Mouse (Mus musculus) megakaryocyte progenitor cell, adult 5-6 weeks (primary cell): ENCODE measurements around the gene Myoz1. TPM values are rescaled to one million over a fixed set of nuclear protein-coding genes. Genes with fewer than 3 reads are reported as not detected.

ENCODE experiments used
- ATAC-seq: replicated peaks from 2 replicates; pipeline ENCODE4 v1.8.0; 2016; ENCODE audit warnings: mild to moderate bottlenecking, moderate TSS enrichment, inconsistent platforms; ENCODE audit not compliant: poor library complexity
- total RNA-seq, 2 experiments: library from RNA; stranded (forward) in 1 of 2; stranded (reverse) in 1 of 2; fragments of 157-497, 149-512 nt in 1 of 2; fragments of 200-1000 nt in 1 of 2; gene quantifications; 2 replicates each; pipeline versions ENCODE4 v1.2.3 to v1.2.4; 2015 to 2017

The Myoz1 gene
- total RNA-seq, 2 experiments from 2014 or later = not detected

DNA sequence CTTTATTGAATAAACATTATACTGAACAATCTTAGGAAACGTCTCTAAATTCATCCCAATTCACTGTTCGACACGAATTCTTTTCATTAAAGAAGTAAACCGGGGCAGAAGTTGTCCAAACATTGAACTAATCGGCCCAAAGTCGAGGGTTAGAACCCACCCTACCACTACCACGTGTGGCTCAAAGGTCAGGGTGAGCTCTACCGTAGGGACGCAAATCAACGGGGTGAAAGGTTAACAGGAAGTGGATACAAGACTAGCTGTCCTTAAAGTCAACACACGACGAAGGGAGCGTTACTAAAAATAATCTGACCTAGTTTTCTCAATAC lies 17.4 kb upstream of the Myoz1 start:
- ATAC-seq = peak; percentile 52

- peak; percentile 27; the same call in 1 of the 2 replicates for ATAC-seq
These were observed 16.6 kb upstream of the Myoz1 start for GRCm38 (mm10) chr14:20672990-20673389.

DNA sequence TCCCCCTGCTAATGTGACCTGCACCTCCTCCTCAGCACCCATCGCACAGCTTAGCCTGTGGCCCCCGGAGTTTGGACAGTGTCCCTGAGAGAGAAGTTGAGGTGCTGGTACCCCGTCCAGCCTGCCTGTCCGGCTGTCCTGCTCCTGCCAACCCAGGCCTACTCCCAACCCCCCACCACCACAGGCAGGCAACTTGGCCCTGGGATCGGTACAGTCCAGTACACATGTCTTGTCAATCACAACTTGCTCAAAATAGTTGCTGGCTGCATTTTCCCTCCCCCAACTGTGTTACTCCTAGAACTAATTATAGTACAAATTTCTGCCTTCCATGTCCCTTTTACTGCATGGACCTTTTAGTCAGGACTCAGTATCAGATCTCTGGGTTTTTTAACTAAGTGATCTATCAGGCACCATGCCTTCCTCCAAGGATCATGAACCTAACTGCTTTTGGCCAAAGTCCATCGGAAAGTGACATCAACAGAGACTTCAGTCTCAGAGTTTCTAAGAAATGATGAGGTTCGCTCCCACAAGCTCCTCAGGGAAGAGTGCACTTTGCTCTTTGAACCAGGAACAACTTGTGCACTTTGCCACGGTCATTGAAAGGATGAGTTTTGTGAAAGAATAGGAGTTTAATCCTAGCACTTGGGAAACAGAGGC lies 11.9 kb upstream of the Myoz1 start, which contains the start of gene Synpo2l:
Gene Synpo2l, minus strand, starts transcription at position 201 of the 657 bp plus-strand sequence.
- no peak for ATAC-seq

GRCm38 (mm10) chr14:20667469-20667868 lies 11.1 kb upstream of the Myoz1 start:
- no peak for ATAC-seq

GRCm38 (mm10) chr14:20664436-20664835 lies 8.1 kb upstream of the Myoz1 start:
- no peak for ATAC-seq

DNA sequence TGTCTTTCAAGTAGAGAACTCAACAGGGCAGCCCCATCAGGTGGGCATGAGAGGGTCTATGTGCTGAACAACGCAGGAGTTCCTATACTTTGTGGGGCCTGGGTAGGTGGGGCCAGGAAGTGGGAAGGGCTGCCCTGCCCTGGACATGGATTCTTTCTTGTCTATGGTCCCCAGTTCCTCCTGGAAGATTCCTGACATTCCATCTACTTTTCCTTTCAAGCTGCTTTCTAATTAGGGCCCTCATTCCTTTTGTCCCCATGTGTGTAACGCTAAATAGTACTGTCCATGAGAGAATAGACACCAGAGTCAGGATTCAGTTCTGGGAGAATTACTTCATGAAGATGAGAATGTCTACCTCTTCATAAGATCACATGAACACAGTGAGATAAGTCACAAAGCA lies 7.3 kb upstream of the Myoz1 start:
- ATAC-seq = no peak

DNA sequence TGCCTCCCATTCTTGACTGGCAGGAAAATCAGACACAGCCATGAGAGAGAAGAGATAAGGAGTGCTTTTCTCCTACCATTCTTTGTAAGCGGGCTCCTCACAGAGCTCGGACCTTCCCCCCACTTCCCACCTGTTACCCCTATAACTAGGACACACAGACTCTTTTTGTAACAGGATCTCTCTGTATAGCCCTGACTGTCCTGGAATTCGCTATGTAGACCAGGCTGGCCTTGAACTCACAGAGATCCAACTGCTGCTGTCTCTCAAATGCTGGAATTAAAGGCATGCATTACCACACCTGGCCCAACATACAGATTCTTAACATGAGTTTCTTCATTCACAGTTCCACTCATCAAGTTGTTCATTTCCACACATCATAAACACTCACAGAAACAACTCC lies 6.4 kb upstream of the Myoz1 start:
- no peak for ATAC-seq

DNA sequence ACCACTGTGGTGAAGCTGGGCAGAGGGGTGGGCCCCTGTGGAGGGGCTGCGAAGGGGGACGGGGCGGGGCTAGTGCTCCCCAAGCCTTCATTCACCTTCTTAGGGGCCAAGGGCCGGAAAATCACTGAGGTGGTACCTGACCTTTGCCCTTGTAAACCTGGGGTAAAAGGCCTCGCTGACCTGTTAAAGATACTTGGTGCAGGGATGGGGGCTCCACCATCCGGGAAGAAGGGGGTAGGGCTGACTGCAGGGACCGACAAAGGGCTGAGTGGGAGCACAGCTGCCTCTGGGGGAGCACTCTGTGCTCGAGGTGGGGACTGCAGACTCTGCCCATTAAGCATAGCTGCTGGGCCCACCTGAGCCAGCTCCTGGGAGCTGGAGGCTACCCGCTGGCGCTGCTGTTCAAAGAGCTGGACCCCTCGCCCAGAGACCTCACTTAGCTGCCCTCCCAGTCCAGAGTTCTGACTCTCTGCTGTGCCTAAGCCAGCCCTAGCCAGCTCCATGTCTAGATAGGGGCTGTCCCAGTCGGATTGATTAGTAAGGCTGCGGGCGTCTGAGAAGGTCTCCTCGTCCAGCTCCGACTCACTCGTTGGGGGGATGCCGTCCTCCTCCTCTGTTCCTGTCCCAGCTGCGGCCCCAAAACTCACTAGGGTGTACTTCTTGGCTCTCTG lies 5.5 kb upstream of the Myoz1 start:
- ATAC-seq = no peak

GRCm38 (mm10) chr14:20660827-20661660 lies 4.7 kb upstream of the Myoz1 start:
- ATAC-seq = peak; percentile 98

DNA sequence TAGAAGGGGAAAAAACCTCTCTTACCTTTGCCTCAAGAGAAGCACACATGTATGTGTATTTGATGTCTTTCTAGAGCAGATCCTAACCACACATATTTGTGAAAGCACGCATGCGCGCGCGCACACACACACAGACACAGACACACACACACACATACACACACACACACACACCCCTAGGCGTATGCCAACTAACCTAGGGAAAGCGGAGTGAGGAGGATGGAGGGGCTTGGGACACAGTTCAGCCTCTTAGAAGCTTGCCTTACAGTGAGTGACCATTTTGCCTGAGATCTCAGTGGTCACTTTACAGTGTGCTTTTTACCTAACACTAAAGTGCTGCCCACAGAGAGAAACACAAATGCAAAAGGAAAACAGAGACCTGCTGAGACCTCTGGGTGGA lies 3.3 kb upstream of the Myoz1 start:
- ATAC-seq = no peak

- no peak for ATAC-seq
These were observed 2.6 kb upstream of the Myoz1 start for GRCm38 (mm10) chr14:20658902-20659301.

- ATAC-seq = peak; percentile 41; the same call in 1 of the 2 replicates
These were observed 2.0 kb upstream of the Myoz1 start for GRCm38 (mm10) chr14:20658326-20658725.

- ATAC-seq = no peak
These were observed 609 bp downstream of the Myoz1 start for GRCm38 (mm10) chr14:20655731-20656130.

DNA sequence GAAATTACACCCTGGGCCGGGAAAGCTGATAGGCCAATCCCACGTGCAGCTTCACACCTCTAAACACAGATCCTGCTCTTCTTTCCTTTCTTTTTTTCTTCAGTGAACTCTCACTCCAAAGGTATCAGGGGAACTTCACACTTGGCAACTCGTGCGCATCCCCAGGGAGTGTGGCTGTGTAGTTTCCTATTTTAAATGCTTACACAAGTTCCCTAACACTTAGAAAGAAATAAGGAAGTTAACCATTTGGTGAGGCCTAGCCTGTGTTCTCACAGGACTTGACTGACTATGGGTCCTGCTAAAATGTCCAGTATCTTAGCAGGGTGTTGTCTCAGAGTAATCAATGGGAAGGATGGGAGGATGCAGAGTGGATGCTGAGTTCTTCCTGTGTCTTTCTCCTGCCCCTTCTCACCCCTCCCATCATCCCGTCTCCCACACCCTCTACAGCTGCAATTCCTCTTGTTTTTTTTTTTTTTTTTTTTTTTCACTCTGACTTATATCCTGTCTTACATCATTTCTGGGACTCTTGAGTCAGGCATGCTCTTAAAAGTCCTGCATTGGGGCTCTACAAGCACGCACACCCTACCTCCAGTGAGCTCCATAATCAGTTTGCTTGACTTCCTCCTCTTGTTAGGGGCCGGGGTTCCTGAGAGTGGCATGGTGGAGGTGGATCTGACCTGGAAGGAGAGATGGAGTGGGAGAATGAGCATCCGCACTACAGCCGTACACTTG lies 1.5 kb downstream of the Myoz1 start:
- ATAC-seq = peak; percentile 73

DNA sequence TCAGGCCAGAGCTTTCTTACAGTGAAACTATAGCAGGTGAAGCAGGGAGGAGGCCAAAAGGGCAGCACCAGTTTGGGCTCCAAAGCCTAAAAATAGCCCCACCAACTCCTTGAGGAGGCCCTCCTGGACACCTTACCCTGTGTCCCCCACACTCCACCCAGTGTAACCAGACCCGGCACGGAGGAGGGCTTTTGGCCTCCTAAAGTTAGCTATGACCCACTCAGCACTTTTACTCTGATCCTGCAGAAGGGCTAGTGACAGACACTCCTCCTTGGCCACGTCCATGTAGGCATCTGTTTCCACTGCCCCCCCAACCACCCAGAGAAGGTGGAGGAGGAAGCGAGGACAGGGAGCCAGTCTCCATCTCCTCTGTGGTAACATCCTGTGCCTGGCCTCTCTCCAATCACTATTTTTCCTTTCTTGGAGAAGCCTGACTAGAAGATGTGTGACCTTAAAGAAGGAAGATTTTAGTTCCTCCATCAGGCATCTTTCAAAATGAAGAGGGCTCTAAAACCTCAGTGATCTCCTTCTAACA lies 4.6 kb downstream of the Myoz1 start:
- 0 out of 2 replicates have a peak, but pooled peaks have one; percentile 29 for ATAC-seq

GRCm38 (mm10) chr14:20651000-20651399 lies 5.3 kb downstream of the Myoz1 start:
- no peak for ATAC-seq

GRCm38 (mm10) chr14:20646381-20646780 lies 10.0 kb downstream of the Myoz1 start:
- peak; percentile 93 for ATAC-seq

GRCm38 (mm10) chr14:20645547-20645946 lies 10.8 kb downstream of the Myoz1 start:
- ATAC-seq = no peak

DNA sequence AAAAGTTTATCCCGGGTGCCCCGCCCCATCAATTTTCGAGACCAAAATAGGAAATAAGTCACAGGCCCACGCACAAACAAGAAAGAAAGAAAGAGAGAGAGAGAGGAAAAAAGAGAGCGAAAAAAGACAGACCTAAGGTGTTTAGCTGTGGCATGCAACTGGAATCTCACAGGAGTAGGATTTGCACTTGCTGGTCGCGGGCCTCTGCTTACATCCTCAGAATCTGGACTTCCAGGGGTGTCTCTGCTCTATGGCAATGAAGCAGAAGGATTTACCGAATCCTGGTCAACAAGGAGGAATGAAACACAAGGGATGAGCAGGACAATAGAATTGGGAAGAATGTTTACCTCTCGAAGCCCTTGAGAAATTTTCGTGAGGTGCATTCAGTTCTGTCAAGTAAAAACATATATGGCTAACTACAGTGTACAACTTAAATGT lies 14.9 kb downstream of the Myoz1 start:
- no peak for ATAC-seq

DNA sequence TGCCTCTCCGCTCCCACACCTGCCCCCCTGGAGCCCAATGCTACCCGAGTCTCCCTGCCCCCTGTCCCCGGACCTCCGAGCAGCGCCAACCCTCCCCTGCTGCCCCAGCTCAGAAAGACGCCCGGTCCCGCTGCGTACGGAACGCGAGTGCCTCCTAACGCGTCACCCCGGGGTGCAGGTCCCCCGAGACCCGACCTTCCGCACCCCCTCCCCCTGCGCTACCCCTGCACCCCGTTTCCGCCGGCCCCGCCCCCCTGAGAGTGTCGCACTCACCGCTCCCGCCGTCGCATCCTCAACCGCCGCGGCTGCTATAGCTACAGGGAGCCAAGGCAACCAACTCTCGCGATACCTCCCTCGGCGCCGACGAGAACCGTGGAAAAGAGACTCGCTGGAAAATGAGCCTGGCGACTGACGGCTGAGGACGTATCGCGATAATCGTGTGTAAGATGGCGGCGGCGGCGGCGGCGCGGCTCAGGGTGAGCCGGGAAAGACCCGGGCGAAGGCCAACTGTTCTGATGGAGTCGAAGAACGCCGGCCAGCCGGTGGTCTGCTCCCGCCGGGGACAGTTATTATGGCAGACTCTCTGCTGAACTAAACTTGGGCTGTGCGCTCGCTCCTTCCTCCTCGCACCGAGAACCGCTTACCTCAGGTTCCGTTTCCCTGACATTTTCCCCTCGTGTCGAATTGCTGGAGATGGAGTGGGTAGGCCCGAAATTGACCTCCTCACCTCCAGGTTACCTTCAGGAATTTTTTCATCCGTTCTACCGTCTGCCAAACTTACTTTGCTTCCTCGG lies 15.5 kb downstream of the Myoz1 start, which contains the start of gene Usp54:
Gene Usp54, minus strand, starts transcription at position 420 of the 794 bp plus-strand sequence.
- peak; percentile 98 for ATAC-seq
